Mouse (Mus musculus) bone marrow macrophage, adult 2 months (primary cell): ENCODE data around the gene Gm3233.
"Not testable (repeated sequence)": the region's sequence is repeated elsewhere in the genome, so short reads cannot be mapped to it uniquely, and the experiment has no call there.

Experiments used
- CTCF ChIP-seq: IDR thresholded peaks from 2 replicates; pipeline ENCODE4 v1.5.1; 2012; ENCODE audit warnings: low read depth, mild to moderate bottlenecking, low read length, moderate library complexity
- POLR2A ChIP-seq: IDR thresholded peaks from 2 replicates; pipeline ENCODE4 v1.6.1; 2012; ENCODE audit warnings: mild to moderate bottlenecking, low read depth, low read length, borderline replicate concordance

GRCm38 (mm10) chr10:77759582-77759981 is at the start of gene Gm3233:
- not testable (repeated sequence) for TF ChIP-seq CTCF, POLR2A
